Mouse (Mus musculus) common myeloid progenitor, adult 5-6 weeks (primary cell): ENCODE results near the gene Mfsd13b. TPM values are rescaled to one million over a fixed set of nuclear protein-coding genes. Genes with fewer than 3 reads are reported as not detected.

Experiments used
- ATAC-seq: replicated peaks from 2 replicates; pipeline ENCODE4 v1.8.0; 2016; ENCODE audit warnings: low read depth, mild to moderate bottlenecking, moderate TSS enrichment, inconsistent platforms; ENCODE audit not compliant: poor library complexity, severe bottlenecking
- total RNA-seq: library from RNA; stranded (forward); fragments of 200-1000, 187-1606 nt; gene quantifications from 2 replicates; pipeline ENCODE4 v1.2.3, GENCODE M21; 2017

Mfsd13b gene
- total RNA-seq, 1 experiment from 2014 or later: not detected

DNA sequence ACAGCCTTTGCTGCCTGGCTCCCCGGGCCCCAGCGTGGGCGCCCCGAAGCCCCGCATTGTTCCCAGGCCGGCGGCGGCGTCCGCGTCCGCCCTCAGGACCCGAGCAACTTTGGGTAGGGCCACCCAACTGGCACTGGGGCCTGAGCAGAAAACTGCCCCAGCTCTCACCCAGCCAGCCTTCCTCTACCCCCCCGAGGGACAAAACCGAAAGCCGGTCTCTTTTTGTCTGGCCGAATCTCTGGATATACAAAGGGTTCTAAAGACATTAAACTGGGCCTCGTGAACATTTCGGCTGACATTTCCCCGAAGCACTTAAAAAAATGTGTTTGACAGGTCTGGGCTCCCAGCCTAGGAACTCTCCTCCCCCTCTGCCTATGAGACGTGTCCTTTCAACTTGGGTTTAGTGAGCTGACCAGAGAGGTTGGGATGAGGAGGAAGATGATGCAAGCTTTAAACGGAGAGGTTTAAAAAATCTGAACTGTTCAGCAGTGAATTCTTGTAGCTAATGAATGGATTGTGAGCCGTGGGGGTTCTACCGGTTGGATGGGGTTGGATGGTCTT is 52.9 kb downstream of the Mfsd13b start:
- peak; percentile 7; the same call in 1 of the 2 replicates for ATAC-seq

DNA sequence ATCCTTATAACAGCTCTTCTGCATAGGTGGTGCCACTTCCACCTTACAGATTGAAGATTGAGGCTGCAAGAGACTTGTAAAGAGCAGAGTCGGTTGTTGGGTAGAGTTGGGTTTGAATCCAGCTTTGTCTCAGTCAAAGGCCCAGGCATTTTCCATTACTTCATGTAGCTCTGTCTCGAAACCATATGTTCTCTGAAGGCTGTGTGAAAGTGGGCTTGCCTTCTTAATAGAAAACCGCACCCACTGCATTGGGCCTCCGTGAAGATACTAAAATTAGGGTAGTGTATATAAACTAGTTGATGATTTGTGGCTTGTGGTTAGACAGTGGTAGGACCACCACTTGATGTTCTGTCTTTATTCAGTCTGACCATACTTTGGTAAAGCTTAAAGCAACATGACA is 58.3 kb downstream of the Mfsd13b start:
- ATAC-seq: peak; percentile 42; the same call in 1 of the 2 replicates

DNA sequence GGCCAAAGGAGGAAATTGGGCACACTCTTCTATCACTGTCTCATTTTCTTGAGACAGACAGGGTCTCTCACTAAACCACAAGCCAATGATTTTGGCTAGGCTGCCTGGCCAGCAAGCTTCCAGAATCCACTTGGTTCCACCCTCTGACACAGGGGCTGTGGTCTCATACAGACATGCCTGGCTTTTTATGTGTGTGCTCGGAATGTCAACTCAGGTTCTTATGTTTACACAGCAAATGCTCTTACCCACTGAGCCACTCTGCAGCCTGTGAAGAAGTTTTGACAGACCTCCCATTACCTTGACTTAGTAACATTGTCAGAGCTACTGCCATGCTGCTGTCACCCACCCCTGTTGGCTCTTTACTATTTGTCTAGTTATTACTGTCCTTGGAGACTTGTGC is 59.7 kb downstream of the Mfsd13b start:
- ATAC-seq: no peak

DNA sequence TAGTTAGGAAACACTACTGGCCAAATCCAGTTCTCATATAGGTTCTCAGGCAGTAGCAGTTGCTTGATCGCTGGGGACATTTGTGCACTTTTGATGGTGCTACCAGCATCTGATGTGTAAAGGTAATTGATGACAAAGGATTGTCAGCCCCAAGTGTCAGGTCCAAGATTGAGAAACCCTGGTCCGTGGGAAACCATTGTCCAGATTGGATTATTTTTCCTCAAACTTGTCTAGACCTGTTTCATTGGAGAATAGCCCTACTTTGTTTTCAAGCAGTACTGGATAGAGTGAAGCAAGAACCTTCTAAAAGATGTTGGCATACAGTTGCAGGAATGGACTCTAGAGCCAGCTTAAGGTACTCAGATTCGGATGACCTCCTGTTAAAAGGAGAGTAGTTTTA is 60.7 kb downstream of the Mfsd13b start:
- ATAC-seq: no peak

DNA sequence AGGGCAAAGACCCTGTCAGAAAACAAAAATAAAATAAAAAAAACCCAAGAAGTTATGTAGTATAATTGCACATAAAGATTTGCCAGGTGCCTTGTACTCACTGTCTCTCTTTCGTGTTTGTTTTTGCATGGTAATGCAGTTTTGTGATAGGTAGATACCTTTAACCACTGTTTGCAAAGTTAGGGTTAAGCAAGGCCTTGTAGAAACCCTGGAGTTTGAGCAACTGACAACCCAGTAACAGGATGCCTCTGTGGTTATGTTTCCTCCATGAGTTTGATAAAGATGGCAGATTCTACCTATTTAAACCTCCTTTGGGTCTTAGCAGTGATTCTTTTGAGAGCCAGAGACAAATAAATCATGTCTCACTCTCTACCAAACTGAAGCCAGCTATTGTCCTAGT is 61.2 kb downstream of the Mfsd13b start:
- no peak for ATAC-seq

DNA sequence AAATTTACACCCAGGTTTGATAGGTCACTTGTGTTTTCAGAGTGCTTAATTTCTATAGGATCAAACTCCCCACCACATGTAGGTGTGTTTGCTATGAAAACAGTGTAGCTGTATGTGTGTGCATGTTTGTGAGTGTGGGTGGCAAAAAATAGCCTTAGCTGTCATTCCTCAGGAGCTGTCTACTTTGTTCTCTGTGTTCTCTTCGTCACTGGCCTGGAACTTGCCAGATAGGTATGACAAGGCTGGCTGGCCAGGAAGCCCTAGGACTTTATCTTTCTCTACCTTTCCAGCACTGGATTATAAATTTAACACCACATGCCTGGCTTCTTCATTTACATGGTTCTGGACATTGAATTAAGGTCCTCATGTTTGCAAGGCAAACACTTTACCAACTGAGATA is 61.9 kb downstream of the Mfsd13b start:
- ATAC-seq: no peak

DNA sequence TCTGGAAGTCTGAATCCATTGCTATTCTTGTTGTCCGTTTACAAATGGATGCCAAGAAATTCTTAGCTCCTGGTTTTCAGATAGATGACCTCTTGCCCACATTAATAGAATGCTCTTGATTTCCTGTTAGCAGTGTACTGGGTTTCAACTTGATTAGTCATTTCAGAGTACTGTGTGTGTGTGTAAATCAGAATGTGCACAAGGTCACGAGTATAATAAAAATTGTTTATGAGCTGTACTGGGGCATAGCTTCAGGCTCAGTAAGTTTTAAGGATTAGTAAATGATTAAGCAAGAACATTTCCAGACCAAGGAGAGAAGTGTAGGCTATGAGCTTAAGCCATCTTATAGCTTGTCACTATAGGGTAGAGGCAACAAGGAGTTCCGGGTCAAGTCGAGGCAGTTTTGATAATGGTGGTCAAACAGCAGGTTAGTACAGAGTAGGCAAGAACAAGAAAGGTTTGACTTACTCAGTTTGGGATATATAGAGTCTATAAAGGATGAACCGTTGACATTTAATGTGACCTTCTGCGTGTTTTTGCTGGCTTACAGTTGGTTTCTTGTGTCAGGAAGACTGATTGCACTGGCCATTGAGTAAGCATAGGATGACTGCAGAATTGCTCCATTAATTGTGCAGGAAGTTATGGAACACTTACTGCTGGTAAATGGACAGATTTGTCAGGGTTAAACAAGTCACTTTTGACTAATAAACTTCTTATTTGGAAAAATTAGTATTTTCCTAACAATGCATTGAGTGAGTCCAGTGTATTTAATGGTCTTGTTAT is 63.6 kb downstream of the Mfsd13b start:
- no peak for ATAC-seq

DNA sequence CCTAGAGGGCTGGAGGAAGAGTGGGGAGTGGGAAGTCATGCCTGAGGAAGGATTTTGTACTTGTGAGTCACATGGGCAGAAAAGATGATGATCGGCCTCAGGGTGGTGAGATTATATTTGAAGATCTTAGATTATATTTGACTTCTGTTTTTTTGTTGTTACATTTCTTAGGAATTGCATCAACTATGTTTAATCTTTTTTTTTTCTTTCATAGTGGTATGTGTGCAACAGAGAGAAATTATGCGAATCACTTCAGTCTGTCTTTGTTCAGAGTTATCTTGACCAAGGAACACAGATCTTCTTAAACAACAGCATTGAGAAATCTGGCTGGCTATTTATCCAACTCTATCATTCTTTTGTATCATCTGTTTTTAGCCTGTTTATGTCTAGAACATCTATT is 65.3 kb downstream of the Mfsd13b start:
- ATAC-seq: no peak

DNA sequence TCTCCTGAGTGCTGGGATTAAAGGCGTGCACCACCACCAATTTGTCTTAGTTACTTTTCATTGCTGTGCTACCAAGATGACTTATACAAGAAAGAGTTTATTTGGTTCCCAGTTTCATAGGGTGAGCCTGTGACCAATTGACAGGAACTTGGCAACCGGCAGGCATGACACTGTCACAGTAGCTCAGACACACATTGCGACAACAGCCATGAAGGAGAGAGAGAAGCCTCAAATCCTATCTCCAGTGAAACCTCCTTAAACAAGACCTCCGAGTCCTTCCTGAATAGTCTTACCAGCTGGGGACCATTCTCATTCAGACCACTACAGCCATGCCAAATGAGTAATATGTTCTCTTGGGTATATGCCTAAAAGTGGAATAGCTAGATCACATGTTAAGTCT is 70.8 kb downstream of the Mfsd13b start:
- ATAC-seq: no peak

DNA sequence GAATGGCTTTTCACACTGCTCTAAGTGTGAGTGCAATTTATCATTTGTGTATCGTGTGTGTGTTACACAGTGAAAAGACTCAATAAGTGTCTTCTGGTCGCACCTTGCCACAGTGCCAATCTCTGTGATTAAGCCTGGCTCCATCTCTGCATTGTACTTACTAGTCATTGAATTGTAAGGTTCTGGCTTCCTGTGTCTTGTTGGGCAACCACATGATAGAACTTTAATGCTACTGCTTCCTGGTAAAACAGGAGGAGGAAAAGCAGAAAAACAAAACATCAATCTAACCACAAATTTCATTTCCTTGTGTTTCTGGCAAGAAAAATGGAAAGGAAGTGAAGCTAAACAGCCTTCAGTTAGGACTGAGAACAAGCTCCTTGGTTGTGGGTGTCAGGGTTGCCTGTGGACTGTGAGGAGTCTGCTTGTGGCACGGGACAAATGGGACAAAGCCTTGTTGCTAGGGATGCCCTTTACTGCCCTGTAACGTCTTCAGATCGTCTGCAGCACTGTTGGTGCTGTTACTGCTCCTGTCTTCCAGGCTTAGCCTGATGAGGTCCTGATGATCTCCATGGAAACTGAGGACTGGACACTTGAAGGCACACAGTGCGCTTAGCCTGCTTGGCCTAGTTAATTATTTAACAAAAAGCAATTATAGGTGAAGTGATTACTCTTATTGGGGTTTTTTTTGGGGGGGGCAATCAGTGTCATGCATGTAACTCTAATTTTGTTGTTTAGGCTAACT is 77.3 kb downstream of the Mfsd13b start:
- ATAC-seq: peak; percentile 72

DNA sequence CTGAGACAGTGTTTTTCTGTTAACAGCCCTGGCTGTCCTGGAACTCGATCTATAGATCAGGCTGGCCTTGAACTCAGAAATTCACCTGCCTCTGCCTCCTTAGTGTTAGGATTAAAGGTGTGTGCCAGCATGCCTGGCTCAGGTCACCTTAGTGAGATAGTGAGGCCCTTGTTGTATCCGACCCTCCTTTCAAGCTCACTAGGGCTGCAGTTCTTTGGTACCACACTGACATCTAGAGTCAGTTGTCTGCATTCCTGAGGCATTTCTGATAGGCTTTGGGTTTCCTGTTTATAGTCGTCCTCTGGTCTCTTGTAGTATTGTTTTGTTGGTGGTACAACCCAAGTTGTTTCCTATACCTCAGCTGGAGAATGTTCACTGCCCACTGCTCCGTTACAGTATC is 82.0 kb downstream of the Mfsd13b start:
- peak; percentile 55 for ATAC-seq

Other genes with a start within 250 kb of the Mfsd13b start
- gene Vwa3a, start 243.2 kb upstream of the Mfsd13b start, total RNA-seq: 0.15 TPM in 1 of 2 replicates, not detected in the other
- not detected in 2 replicates for gene Gm5737, start 170.1 kb upstream of the Mfsd13b start, total RNA-seq
- gene Eef2k, start 139.7 kb upstream of the Mfsd13b start, total RNA-seq: 73.9 and 95.6 TPM in 2 replicates
- 26.9 and 30.3 TPM in 2 replicates for gene Polr3e, start 64.8 kb upstream of the Mfsd13b start, total RNA-seq
- gene Cdr2, start 197 bp upstream of the Mfsd13b start, total RNA-seq: 10.5 and 13.4 TPM in 2 replicates
- 78.2 and 95.5 TPM in 2 replicates for gene Mettl9, start 51.9 kb downstream of the Mfsd13b start, total RNA-seq
- gene Igsf6, start 92.1 kb downstream of the Mfsd13b start, total RNA-seq: 38.5 and 43.5 TPM in 2 replicates
- 0.15 and 1.2 TPM in 2 replicates for gene Otoa, start 99.1 kb downstream of the Mfsd13b start, total RNA-seq